Mouse (Mus musculus): Measurements from ENCODE around the gene Dhrs7c. TPM values are rescaled to one million over a fixed set of nuclear protein-coding genes. Genes with fewer than 3 reads are reported as not detected.

Dhrs7c gene
- polyA plus RNA-seq (2016; fragmentation: Nextera tagmentation; extraction: Ambion mirVana): 1.6 and 2.0 TPM in 2 replicates

DNA sequence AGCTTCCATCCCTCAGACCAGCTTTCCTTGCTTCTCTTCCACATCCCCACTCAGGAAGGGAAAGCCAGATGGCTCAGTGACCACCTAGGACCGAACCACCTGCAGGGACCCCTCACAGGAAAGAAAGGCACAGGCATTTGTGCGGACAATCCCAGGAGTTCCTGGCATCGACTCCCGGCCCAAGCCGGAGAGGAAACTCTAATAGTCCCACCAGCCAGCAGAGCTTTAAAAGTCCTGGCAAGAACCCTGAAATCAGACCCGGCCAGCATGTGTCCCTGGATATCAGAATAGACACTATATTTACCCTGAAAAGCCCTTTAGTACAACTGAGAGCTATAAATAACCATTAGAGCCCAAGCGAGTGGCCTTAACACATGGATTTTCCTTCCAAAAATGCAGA lies at the start of gene Dhrs7c:
TSS of gene Dhrs7c (plus strand) at position 257 of the 400 bp plus-strand sequence.
- WGBS: 67% methylated on average over 7 of the region's 7 CpGs
- Histone ChIP-seq H3K4me2 (no peak within 1 kb of the TSS), H3K9me3 (no peaks in the 10 kb centered on the region), H3K27ac (no peak within 1 kb of the TSS), H3K36me3 (no peaks in the 10 kb centered on the region), H3K4me3 (replicated peaks) (no peak within 1 kb of the TSS), H3K9ac (replicated peaks) (no peak within 1 kb of the TSS), H3K27me3 (no peaks in the 10 kb centered on the region), H3K4me1 (replicated peaks) (peaks cover 7% of the 10 kb centered on the region; the same call in 1 of the 2 replicates)
- ATAC-seq (ENCODE audit: insufficient number of reproducible peaks, insufficient read depth, low FRiP score, low TSS enrichment, low read depth): no peak

DNA sequence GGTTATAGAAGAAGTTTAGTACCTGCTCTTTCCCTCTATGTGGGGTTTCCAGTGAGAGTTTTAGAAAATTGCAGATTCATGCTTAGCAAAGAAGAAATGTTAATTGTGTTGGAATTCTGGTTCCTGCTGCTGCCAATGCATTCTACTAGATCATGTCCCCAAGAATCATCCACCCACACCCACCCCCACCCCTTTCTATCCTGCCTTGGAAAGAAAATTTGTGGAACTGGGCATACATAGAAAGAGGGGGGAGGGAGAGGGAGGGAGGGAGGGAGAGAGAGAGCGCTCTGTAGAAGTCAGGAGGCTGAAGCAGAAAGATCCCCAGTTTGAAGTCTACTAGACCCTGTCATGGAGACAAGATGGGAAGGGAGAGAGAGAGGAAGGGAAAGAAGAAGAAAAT lies 41.7 kb upstream of the Dhrs7c start:
- H3K9ac ChIP-seq (replicated peaks): no peak overlapping the region
- no peaks in the 10 kb centered on the region for H3K4me1 ChIP-seq (replicated peaks)
- 95% methylated on average over 1 of the region's 1 CpGs for WGBS
- no peak for ATAC-seq (ENCODE audit: insufficient number of reproducible peaks, insufficient read depth, low FRiP score, low TSS enrichment, low read depth)
- no peak overlapping the region for H3K27ac ChIP-seq
- no peaks in the 10 kb centered on the region for H3K36me3 ChIP-seq
- no peak overlapping the region for H3K4me2 ChIP-seq
- H3K9me3 ChIP-seq: no peaks in the 10 kb centered on the region
- H3K27me3 ChIP-seq: no peaks in the 10 kb centered on the region
- no peak overlapping the region for H3K4me3 ChIP-seq (replicated peaks)

DNA sequence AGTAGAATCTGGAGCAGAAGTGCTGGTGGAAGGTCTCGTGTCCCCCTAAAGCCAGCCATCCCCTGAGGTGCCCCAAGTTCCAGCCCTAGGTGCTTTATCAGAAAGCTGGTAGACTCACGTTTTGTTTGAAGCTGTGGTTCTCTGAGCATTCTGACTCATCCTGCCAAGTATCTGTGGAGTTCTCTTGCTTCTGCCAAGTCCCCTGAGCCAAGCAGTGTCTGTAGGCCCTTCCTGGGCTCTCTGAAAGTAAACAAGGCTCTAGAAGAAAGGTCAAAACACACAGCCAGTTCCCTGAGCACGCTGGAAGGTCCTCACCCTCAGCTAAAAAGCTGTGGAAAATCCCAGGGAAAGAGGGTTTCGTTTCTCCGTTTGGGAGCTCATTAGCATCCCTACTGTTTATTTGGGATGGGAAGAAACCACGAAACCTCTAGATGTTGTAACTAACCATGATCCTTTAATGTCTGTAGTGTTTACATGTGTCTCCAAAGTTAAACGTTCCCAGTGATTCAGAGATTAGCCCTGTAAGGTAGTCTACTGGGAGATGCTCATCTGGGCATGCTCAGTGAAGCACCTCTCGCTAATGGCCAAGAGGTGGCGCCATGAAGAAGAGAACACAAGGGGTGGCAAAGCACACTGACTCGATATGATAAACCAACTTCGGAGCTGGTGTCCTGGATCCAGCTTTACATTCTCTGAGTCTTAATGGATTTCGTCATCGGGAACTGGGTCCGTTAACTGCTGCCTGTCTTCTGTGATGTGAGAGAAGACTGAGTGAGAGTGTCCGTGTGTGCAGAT lies 40.4 kb upstream of the Dhrs7c start:
- no peaks in the 10 kb centered on the region for H3K27me3 ChIP-seq
- H3K9ac ChIP-seq (replicated peaks): no peak overlapping the region
- H3K27ac ChIP-seq: no peak overlapping the region
- H3K4me3 ChIP-seq (replicated peaks): no peak overlapping the region
- H3K4me2 ChIP-seq: no peak overlapping the region
- no peak for ATAC-seq (ENCODE audit: insufficient number of reproducible peaks, insufficient read depth, low FRiP score, low TSS enrichment, low read depth)
- WGBS: 73% methylated on average over 15 of the region's 15 CpGs
- H3K9me3 ChIP-seq: no peaks in the 10 kb centered on the region
- H3K4me1 ChIP-seq (replicated peaks): no peaks in the 10 kb centered on the region
- no peaks in the 10 kb centered on the region for H3K36me3 ChIP-seq

DNA sequence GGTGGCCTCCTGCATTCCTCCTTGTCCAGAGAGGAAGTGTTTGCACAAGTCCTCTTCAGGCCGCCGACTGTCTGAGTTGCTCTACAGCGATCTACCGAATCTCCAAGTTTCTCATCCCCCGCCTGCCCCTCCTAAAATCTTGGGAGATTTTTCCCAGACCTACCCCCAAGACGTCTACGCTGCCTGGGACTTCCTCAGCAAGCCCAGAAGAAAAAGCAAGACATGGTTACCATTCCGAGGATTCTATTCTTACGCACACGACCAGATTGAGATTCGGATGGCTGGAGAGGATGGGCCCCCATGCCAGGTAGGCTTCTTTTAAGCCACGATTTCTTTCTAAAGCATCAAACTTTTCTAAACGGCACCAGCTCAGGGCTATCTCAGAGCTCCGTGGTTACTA lies 26.9 kb upstream of the Dhrs7c start, which contains the start of gene Glp2r:
TSS of gene Glp2r (minus strand) at position 101 of the 400 bp plus-strand sequence.
- Histone ChIP-seq H3K36me3 (no peaks in the 10 kb centered on the region), H3K9me3 (no peaks in the 10 kb centered on the region), H3K4me2 (no peak within 1 kb of the TSS), H3K27me3 (no peaks in the 10 kb centered on the region; the same call in 1 of the 2 replicates), H3K4me1 (replicated peaks) (no peaks in the 10 kb centered on the region; the same call in 1 of the 2 replicates), H3K4me3 (replicated peaks) (no peak within 1 kb of the TSS), H3K27ac (no peak within 1 kb of the TSS), H3K9ac (replicated peaks) (no peak within 1 kb of the TSS)
- 82% methylated on average over 14 of the region's 14 CpGs for WGBS
- ATAC-seq (ENCODE audit: insufficient number of reproducible peaks, insufficient read depth, low FRiP score, low TSS enrichment, low read depth): no peak

DNA sequence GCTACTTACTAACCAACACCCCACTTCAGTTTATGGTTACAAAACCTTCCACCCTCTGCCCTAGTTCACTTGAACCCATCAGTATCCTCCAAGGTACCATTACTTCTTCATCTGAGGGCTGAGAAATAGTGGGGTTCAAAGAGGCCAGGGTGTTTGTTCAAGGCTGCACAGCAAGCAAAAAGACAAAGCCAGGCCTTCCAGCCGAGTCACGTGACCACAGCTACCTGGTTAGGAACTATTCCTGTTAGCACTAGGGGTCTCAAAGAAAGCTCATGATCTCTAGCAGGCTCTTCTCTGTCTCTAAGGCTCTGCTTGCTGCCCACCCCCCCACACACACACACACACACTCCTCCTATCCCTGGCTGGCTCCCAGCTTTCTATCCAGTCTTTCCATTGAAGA lies 26.3 kb upstream of the Dhrs7c start:
- H3K9me3 ChIP-seq: no peaks in the 10 kb centered on the region
- no peak overlapping the region for H3K9ac ChIP-seq (replicated peaks)
- no peak overlapping the region for H3K4me3 ChIP-seq (replicated peaks)
- H3K36me3 ChIP-seq: no peaks in the 10 kb centered on the region
- no peak overlapping the region for H3K4me2 ChIP-seq
- WGBS: 77% methylated on average over 2 of the region's 2 CpGs
- no peak for ATAC-seq (ENCODE audit: insufficient number of reproducible peaks, insufficient read depth, low FRiP score, low TSS enrichment, low read depth)
- no peak overlapping the region for H3K27ac ChIP-seq
- no peaks in the 10 kb centered on the region; the same call in 1 of the 2 replicates for H3K27me3 ChIP-seq
- H3K4me1 ChIP-seq (replicated peaks): no peaks in the 10 kb centered on the region; the same call in 1 of the 2 replicates

DNA sequence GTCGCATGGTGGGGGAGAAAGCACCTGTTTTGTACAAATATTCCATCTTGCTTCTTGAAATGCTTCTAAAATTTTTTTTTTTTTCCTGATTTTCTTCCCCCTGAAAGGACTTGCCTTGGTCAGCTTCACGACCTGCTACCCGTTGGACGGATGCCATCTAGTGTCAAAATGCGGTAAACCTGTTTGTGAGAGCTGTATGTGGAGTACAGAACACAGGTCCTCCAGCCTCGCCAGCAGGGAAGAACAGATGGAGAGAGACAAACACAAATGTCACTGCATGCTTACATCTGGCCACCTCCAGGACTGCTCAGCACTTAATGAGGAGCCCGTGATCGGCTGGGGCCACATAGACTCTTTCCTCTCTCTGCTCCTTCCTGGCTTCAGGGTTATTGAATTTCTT lies 25.4 kb upstream of the Dhrs7c start:
- 28% methylated on average over 8 of the region's 8 CpGs for WGBS
- Histone ChIP-seq H3K9me3 (no peaks in the 10 kb centered on the region), H3K36me3 (no peaks in the 10 kb centered on the region), H3K4me3 (replicated peaks) (no peak overlapping the region), H3K4me1 (replicated peaks) (no peaks in the 10 kb centered on the region; the same call in 1 of the 2 replicates), H3K4me2 (no peak overlapping the region), H3K9ac (replicated peaks) (no peak overlapping the region), H3K27me3 (no peaks in the 10 kb centered on the region; the same call in 1 of the 2 replicates), H3K27ac (no peak overlapping the region)
- no peak for ATAC-seq (ENCODE audit: insufficient number of reproducible peaks, insufficient read depth, low FRiP score, low TSS enrichment, low read depth)

DNA sequence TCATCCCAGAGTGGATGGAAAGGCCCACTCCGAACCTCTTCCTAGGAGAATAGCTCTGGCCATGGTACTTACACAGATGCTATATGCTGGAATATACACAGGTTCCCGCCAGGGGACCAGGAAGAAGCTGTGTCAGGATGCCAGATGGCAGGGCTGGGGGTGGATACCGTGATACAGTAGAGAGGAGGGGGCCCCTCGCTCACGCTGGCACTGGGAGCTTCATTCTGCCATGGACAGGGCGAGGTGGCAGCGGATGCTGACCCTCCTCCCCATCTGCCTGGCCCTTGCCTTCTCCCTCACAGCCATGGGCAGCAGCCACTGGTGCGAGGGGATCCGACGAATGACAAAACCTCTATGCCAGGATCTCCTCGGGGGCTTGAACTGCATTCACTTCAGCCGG lies 23.6 kb upstream of the Dhrs7c start, which contains the start of gene Gsg1l2:
TSS of gene Gsg1l2 (plus strand) at position 230 of the 400 bp plus-strand sequence.
- no peaks in the 10 kb centered on the region for H3K36me3 ChIP-seq
- H3K9me3 ChIP-seq: no peaks in the 10 kb centered on the region
- no peak within 1 kb of the TSS for H3K4me2 ChIP-seq
- no peaks in the 10 kb centered on the region for H3K4me1 ChIP-seq (replicated peaks)
- no peaks in the 10 kb centered on the region; the same call in 1 of the 2 replicates for H3K27me3 ChIP-seq
- H3K27ac ChIP-seq: no peak within 1 kb of the TSS
- no peak within 1 kb of the TSS for H3K9ac ChIP-seq (replicated peaks)
- no peak within 1 kb of the TSS for H3K4me3 ChIP-seq (replicated peaks)
- ATAC-seq (ENCODE audit: insufficient number of reproducible peaks, insufficient read depth, low FRiP score, low TSS enrichment, low read depth): no peak
- WGBS: 78% methylated on average over 12 of the region's 12 CpGs

DNA sequence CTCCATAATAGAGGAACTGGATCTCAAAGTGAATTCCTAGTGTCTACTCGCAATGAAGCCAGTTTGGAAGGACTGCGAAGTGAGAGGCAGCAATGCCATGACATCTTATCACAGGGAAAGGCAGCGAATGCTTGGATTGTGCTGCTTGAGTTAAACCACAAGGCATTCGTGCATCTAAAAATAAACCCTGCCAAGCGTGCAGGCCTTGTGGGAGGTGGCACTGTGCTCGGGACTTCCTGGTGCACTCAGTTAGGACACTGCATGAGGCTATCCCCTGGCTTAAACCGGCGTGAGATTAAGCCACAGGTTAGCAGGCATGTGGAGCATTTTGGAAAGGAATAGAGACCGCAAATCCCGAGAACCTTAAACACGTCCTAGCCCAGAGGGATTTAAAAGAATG lies 7.8 kb upstream of the Dhrs7c start:
- Histone ChIP-seq H3K27ac (no peak overlapping the region), H3K27me3 (no peaks in the 10 kb centered on the region), H3K4me3 (replicated peaks) (no peak overlapping the region), H3K9ac (replicated peaks) (no peak overlapping the region), H3K36me3 (no peaks in the 10 kb centered on the region), H3K4me1 (replicated peaks) (no peaks in the 10 kb centered on the region), H3K4me2 (no peak overlapping the region), H3K9me3 (no peaks in the 10 kb centered on the region)
- ATAC-seq (ENCODE audit: insufficient number of reproducible peaks, insufficient read depth, low FRiP score, low TSS enrichment, low read depth): no peak
- 83% methylated on average over 11 of the region's 11 CpGs for WGBS

DNA sequence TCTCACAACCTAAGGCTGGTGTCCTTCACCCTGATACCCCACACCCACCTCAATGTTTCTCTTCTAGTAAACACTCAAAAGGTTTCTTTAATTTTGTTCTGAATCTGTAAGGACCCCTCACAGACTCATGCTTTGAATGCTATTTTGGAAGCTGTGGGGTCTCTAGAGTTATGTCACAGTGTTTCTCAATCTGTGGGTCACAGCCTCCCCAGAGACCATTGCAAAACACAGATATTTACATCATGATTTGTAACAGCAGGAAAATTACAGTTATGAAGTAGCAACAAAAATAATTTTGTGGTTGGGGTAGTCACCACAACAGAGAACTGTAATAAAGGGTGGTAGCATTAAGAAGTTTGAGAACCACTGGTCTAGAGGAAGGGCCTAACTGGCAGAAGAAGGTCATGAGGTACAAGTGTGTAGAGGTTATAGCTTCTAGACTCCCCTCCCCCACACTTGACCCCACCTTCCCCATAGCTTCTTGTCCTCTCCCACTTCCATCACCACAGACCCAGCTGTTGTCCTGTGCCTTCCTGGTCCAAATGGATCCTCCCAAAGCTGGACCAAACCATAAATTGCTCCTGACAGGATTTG lies 2.2 kb downstream of the Dhrs7c start:
- no peaks in the 10 kb centered on the region for H3K36me3 ChIP-seq
- H3K27me3 ChIP-seq: no peaks in the 10 kb centered on the region
- H3K27ac ChIP-seq: no peak overlapping the region
- peaks cover 7% of the 10 kb centered on the region; the same call in 1 of the 2 replicates for H3K4me1 ChIP-seq (replicated peaks)
- H3K9ac ChIP-seq (replicated peaks): no peak overlapping the region
- H3K9me3 ChIP-seq: no peaks in the 10 kb centered on the region
- no peak overlapping the region for H3K4me3 ChIP-seq (replicated peaks)
- ATAC-seq (ENCODE audit: insufficient number of reproducible peaks, insufficient read depth, low FRiP score, low TSS enrichment, low read depth): no peak
- no peak overlapping the region for H3K4me2 ChIP-seq

DNA sequence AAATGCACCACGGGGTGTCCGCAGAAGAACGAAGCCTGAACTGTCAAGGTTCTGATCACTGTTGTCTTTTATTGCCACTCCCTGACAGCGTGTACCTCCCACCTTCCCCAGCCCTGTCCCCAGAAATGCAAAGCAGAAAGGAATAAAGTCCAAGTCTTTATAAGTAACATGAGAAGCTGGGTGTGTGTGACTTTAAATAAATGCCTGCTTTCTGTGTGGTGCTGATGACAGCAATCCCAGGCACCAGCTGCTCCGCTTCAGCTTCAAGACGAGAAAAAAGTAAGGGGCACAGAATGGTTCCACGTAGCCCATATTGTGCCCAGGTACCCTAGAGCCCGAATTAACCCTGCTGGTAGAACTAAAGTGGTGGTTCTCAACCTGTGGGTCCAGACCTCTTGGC lies 3.2 kb downstream of the Dhrs7c start:
- H3K27me3 ChIP-seq: no peaks in the 10 kb centered on the region
- ATAC-seq (ENCODE audit: insufficient number of reproducible peaks, insufficient read depth, low FRiP score, low TSS enrichment, low read depth): no peak
- no peaks in the 10 kb centered on the region for H3K36me3 ChIP-seq
- H3K4me1 ChIP-seq (replicated peaks): peaks cover 7% of the 10 kb centered on the region; the same call in 1 of the 2 replicates
- H3K9me3 ChIP-seq: no peaks in the 10 kb centered on the region
- no peak overlapping the region for H3K27ac ChIP-seq
- no peak overlapping the region for H3K4me3 ChIP-seq (replicated peaks)
- 49% methylated on average over 8 of the region's 8 CpGs for WGBS
- no peak overlapping the region for H3K4me2 ChIP-seq
- H3K9ac ChIP-seq (replicated peaks): no peak overlapping the region

DNA sequence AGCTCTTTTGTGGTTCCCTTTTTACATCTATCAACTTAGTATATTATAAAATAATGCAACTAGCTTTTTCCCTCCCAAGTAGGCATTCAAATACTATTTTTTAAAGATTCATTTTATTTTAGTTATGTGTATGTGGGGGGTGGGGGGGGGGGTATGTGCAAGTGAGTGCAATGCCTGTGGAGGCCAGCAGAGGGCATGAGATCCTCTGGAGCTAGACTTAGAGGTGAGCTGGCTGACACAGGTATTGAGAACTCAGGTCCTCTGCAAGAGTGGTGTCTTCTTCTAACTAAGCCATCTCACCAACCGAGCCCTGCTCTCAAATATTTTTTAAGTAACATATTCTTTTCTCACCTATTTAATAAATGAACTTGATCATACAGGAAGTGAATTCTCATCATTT lies 7.6 kb downstream of the Dhrs7c start:
- H3K4me2 ChIP-seq: no peak overlapping the region
- H3K27ac ChIP-seq: no peak overlapping the region
- no peak for ATAC-seq (ENCODE audit: insufficient number of reproducible peaks, insufficient read depth, low FRiP score, low TSS enrichment, low read depth)
- H3K9ac ChIP-seq (replicated peaks): no peak overlapping the region
- H3K4me3 ChIP-seq (replicated peaks): no peak overlapping the region
- H3K36me3 ChIP-seq: no peaks in the 10 kb centered on the region
- H3K9me3 ChIP-seq: no peaks in the 10 kb centered on the region
- WGBS: 83% methylated on average over 1 of the region's 1 CpGs
- peaks cover 7% of the 10 kb centered on the region; the same call in 1 of the 2 replicates for H3K4me1 ChIP-seq (replicated peaks)
- no peaks in the 10 kb centered on the region for H3K27me3 ChIP-seq

Data from limb, embryonic 12.5 days (tissue).